In genomic region chr10:5194081-5194670, GRCm38 (mm10) we compare ENCODE assay signal across 7 mouse cellular contexts.
DNase-seq lines count a peak whose midpoint lies in the region; ATAC-seq lines count a peak whose summit lies in the region.

No protein-coding gene starts in this region.

- WGBS in neural tube, embryonic 11.5 days, result 2% methylated on average over 13 of the region's 13 CpGs
- 2% methylated on average over 13 of the region's 13 CpGs for WGBS in midbrain, embryonic 16.5 days

- no peaks in the 10 kb centered on the region for H3K4me1 ChIP-seq in neural tube, embryonic 11.5 days (ENCODE audit: control insufficient read depth, insufficient read depth, low read length)
- peaks cover 27% of the 10 kb centered on the region for H3K4me1 ChIP-seq in erythroblast, embryonic 14.5 days (ENCODE audit: control insufficient read depth)
- H3K4me1 ChIP-seq in midbrain, embryonic 16.5 days (ENCODE audit: control insufficient read depth, insufficient read depth, low read length), result peaks cover 11% of the 10 kb centered on the region

- no peaks in the 10 kb centered on the region for H3K36me3 ChIP-seq in neural tube, embryonic 11.5 days (ENCODE audit: control insufficient read depth, insufficient read depth, low read length)
- peaks cover 12% of the 10 kb centered on the region for H3K36me3 ChIP-seq in erythroblast, embryonic 14.5 days (ENCODE audit: control insufficient read depth)
- H3K36me3 ChIP-seq in midbrain, embryonic 16.5 days (ENCODE audit: control insufficient read depth, insufficient read depth, low read length), result no peaks in the 10 kb centered on the region

- no peaks in the 10 kb centered on the region for H3K9me3 ChIP-seq in neural tube, embryonic 11.5 days (ENCODE audit: control insufficient read depth, low read length)
- H3K9me3 ChIP-seq in erythroblast, embryonic 14.5 days (ENCODE audit: control insufficient read depth, low read length), result no peaks in the 10 kb centered on the region
- H3K9me3 ChIP-seq in midbrain, embryonic 16.5 days (replicated peaks; ENCODE audit: control insufficient read depth, low read length, poor library complexity, severe bottlenecking), result no peaks in the 10 kb centered on the region

- ATAC-seq in neural tube, embryonic 11.5 days (ENCODE audit: insufficient read depth, low FRiP score, low TSS enrichment), result peak; percentile 85
- ATAC-seq in midbrain, embryonic 16.5 days, result peak; percentile 90

- peak overlapping the region; percentile 41 for H3K4me3 ChIP-seq in neural tube, embryonic 11.5 days (ENCODE audit: low read depth, low read length)
- peak overlapping the region; percentile 67 for H3K4me3 ChIP-seq in erythroblast, embryonic 14.5 days (replicated peaks)
- peak overlapping the region; percentile 51 for H3K4me3 ChIP-seq in midbrain, embryonic 16.5 days (ENCODE audit: low read depth, low read length)

- DNase-seq in neural tube, embryonic 11.5 days (ENCODE audit: low spot score), result no peak
- no peak for DNase-seq in neural tube, embryonic 10.5 days (ENCODE audit: extremely low spot score, low spot score)
- DNase-seq in kidney, postnatal 10 days, result peak; percentile 63
- DNase-seq in urinary bladder, postnatal 25 days (ENCODE audit: low spot score), result no peak
- no peak for DNase-seq in spleen, adult 18-20 months

- peak overlapping the region; percentile 60 for H3K9ac ChIP-seq in neural tube, embryonic 11.5 days (ENCODE audit: low read length)
- peak overlapping the region; percentile 73 for H3K9ac ChIP-seq in midbrain, embryonic 16.5 days (ENCODE audit: low read depth, low read length)

- no peaks in the 10 kb centered on the region for H3K27me3 ChIP-seq in neural tube, embryonic 11.5 days (ENCODE audit: control insufficient read depth, insufficient read depth, low read length)
- H3K27me3 ChIP-seq in erythroblast, embryonic 14.5 days (ENCODE audit: control insufficient read depth), result no peaks in the 10 kb centered on the region
- no peaks in the 10 kb centered on the region for H3K27me3 ChIP-seq in midbrain, embryonic 16.5 days (ENCODE audit: control insufficient read depth, insufficient read depth, low read depth, low read length)

- H3K4me2 ChIP-seq in neural tube, embryonic 11.5 days (ENCODE audit: low read depth), result peak overlapping the region; percentile 61
- peak overlapping the region; percentile 79 for H3K4me2 ChIP-seq in midbrain, embryonic 16.5 days (ENCODE audit: low read length)

- peak overlapping the region; percentile 53; the same call in 1 of the 2 replicates for H3K27ac ChIP-seq in neural tube, embryonic 11.5 days (ENCODE audit: low read depth, low read length)
- peak overlapping the region; percentile 78 for H3K27ac ChIP-seq in midbrain, embryonic 16.5 days (ENCODE audit: low read length)
